Mouse (Mus musculus) kidney, adult 18-20 months (tissue): ENCODE measurements around the gene Mycbpap.

ENCODE experiments used
- DNase-seq: peaks from one replicate; pipeline ENCODE4 v3.0.0; 2021

Mycbpap gene

GRCm38 (mm10) chr11:94521219-94521843 lies at the start of gene Mycbpap:
Mycbpap (minus strand) TSS chr11:94521742.
- DNase-seq = peak; percentile 78

- DNase-seq = peak; percentile 62
These were observed 49.1 kb upstream of the Mycbpap start for GRCm38 (mm10) chr11:94570612-94571011.

GRCm38 (mm10) chr11:94567326-94567725 lies 45.8 kb upstream of the Mycbpap start:
- no peak for DNase-seq

GRCm38 (mm10) chr11:94566534-94566933 lies 45.0 kb upstream of the Mycbpap start:
- no peak for DNase-seq

GRCm38 (mm10) chr11:94565151-94565479 lies 43.6 kb upstream of the Mycbpap start:
- DNase-seq = no peak

- peak; percentile 45 for DNase-seq
These were observed 43.1 kb upstream of the Mycbpap start, which contains the start of gene Chad for GRCm38 (mm10) chr11:94564437-94565150. Chad (plus strand) TSS chr11:94565047.

- no peak for DNase-seq
These were observed 42.3 kb upstream of the Mycbpap start for GRCm38 (mm10) chr11:94563821-94564220.

GRCm38 (mm10) chr11:94563383-94563782 lies 41.8 kb upstream of the Mycbpap start:
- no peak for DNase-seq

GRCm38 (mm10) chr11:94558226-94558625 lies 36.7 kb upstream of the Mycbpap start:
- DNase-seq = no peak

- DNase-seq = no peak
These were observed 28.9 kb upstream of the Mycbpap start for GRCm38 (mm10) chr11:94550442-94550744.

- DNase-seq = no peak
These were observed 28.3 kb upstream of the Mycbpap start for GRCm38 (mm10) chr11:94549691-94550441.

- peak; percentile 99 for DNase-seq
These were observed 27.5 kb upstream of the Mycbpap start, which contains the start of gene Rsad1 for GRCm38 (mm10) chr11:94548888-94549690. Rsad1 (minus strand) TSS chr11:94549255.

GRCm38 (mm10) chr11:94548041-94548784 lies 26.7 kb upstream of the Mycbpap start:
- no peak for DNase-seq

GRCm38 (mm10) chr11:94547271-94547670 lies 25.7 kb upstream of the Mycbpap start:
- no peak for DNase-seq

- no peak for DNase-seq
These were observed 24.8 kb upstream of the Mycbpap start for GRCm38 (mm10) chr11:94546381-94546780.

GRCm38 (mm10) chr11:94544422-94544821 lies 22.9 kb upstream of the Mycbpap start:
- DNase-seq = no peak

- DNase-seq = peak; percentile 94
These were observed 22.4 kb upstream of the Mycbpap start for GRCm38 (mm10) chr11:94543932-94544331.

GRCm38 (mm10) chr11:94543344-94543743 lies 21.8 kb upstream of the Mycbpap start:
- no peak for DNase-seq

GRCm38 (mm10) chr11:94542400-94542799 lies 20.9 kb upstream of the Mycbpap start:
- no peak for DNase-seq

GRCm38 (mm10) chr11:94539761-94540160 lies 18.2 kb upstream of the Mycbpap start:
- no peak for DNase-seq

- DNase-seq = no peak
These were observed 17.3 kb upstream of the Mycbpap start for GRCm38 (mm10) chr11:94538733-94539292.

GRCm38 (mm10) chr11:94533171-94533570 lies 11.6 kb upstream of the Mycbpap start:
- DNase-seq = no peak
